Mouse (Mus musculus) retina, adult 2 months (tissue): ENCODE data around the gene Cfap43.

Source experiments
- DNase-seq: peaks from one replicate; pipeline ENCODE4 v3.0.0-alpha.2; 2012; ENCODE audit warnings: low read depth, low spot score

The Cfap43 gene

DNA sequence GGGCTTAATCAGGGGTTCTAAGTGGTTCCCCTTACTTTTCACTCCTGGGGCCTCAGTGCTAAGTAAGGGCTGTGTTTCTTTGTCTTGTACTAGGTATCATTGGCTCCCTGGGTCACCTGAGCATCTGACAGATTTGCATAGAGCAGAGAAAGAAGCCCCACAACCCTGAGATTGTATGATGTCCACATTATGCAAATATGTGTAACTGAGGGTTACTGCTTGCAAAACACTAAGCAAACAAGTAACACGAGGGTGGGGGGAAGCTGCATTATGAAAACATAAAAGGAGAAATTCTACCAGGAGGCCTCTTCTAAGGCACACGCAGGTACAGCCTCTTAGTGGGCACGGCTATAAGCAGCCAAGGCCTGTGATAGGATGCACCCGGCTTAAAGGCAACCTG lies 3.8 kb downstream of the Cfap43 start:
- DNase-seq: no peak

DNA sequence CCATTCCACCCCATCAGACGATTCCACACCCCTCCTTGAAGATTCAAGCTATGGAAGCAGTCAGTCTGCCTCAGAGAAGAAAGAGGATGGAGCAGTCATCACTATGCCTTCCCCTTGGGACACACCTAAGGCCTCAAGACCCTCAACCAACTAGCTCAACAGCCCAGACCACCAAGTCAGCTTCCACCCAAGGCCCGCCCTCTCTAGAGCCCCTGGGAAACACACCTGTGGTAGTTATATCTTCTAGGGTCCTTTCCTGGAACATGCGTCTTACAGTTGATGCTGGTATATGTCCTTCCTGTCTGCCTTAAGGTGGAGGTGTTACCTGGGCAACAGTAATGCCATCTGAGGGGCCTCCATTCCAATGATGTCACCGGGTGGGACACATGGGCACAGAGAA lies 4.9 kb downstream of the Cfap43 start:
- DNase-seq: no peak

DNA sequence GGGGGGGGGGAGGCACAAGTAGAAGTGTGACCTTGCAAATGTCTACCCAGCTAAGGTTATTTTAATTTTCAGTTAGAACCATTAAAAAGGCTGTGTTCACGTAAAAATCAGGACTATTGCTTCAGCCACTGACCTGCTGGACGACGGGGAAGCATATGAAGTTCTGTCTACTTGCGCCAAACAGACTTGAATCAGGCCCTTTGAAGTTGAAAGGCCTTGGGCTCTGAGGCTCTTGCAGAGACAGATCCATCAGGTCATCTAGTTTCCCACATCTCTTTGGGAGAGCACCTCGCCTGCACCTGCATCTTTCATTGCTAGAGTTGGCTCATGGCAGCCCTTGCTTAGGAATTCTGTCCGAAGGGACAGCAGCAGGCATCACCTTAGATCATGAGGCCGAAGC lies 5.7 kb downstream of the Cfap43 start:
- no peak for DNase-seq

DNA sequence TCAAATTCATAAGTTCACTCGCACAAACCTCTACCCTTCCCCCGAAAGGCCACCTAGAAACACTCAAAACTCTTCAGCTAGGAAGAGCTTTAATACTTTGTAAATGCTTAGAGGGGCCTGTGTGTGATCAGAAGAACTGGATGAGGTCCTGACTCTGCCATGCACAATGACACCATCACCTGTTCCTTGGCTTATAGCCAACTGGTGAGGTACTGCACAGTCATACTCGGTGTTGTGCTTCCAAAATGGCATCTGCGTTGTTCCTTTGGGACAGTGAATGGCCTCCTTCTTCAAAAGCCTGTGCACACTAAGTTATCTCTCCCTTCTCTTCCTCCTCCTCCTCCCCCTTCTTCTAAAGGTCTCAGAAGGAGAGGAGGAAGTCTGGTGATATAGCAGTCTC lies 8.3 kb downstream of the Cfap43 start:
- DNase-seq: no peak

DNA sequence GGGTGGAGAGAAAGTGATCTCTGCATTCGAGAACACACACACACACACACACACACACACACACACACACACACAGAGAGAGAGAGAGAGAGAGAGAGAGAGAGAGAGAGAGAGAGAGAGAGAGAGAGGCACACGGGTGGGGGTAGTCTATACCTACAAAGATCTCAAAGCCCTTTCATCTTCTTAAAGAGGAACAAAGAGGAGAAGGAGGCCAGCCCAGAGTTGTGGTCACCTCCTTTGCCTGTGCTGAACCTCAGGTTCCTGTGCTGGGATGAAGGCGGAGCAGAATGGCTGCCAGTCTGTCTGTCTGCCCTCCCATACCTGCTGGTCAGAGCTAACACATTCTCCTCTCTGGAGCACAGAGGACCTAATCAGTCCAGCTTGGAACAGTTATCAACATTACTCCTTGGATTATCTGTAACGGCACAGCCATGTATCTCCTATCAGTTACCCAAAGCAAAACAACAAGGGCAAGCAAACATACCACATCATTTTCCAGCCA lies 8.9 kb downstream of the Cfap43 start:
- DNase-seq: no peak

DNA sequence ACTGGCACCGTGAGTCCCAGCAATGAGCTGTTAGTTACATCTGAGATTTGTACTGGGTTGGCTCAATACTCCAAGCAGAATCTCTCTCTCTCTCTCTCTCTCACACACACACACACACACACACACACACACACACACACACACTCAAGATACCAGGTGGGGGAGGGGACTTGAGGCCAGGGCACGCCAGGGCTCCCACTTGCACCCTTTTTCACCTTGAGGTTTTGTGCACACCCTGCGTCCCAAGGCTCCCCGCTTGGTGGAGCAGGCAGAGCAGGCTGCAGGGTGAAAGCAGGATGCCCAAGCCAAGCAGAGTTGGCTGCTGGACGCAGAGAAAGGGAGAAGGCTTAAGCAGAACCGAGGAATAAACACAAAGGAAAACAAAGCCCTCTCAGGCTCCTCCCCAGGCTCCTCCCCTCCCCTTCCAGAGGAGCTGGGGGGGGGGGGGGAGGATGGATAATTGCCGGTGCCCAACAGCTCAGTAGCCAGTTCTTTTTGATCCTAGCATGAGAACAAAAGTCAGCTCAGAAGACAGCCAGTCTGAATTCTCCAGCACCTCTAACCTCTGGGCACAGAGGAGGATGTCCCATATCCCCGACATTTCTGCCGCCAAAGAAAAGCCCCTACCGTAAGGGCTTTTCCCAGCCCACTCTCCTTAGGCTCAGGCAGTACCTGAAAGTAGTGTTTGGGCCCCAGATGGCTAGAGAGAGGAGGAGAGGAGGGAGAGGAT lies 9.5 kb downstream of the Cfap43 start:
- DNase-seq: no peak

DNA sequence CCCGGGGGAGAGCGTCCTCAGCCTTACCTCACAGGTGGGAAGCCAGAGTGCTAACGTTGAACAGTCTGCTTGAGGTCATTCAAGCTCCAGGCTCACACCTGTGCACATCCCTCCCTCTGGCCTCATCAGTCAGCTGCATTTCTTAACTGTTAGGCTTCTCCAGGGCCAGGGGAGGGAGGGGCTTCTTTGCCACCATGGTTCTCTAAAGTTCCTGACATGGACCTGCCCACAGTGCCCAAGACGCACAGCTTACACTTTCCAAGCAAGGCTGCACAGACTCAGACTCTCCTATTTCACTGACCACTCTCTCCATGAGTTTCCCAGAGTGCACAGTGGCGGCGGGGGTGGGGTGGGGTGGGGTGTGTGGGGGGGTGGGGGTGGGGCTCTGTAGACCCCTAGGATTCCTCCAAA lies 10.1 kb downstream of the Cfap43 start:
- DNase-seq: no peak

DNA sequence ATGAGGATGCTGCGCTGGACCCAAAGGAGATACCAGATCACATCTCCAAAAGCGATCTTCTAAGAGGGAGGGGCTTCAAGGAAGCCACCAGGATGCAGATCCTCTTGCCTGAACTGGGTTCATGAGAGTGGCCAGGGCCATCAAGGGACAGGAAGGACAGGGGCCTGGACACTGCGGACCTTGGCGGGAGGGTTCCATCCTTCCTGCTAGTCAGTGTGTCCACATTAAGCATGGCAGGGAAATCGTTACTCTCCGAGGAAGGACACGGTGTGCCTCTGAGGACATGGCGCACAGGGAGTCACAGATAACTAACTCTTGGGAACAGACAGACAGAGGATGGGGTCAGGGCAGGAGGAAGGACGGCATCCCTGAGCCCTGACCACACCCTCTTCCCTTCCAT lies 11.5 kb downstream of the Cfap43 start:
- DNase-seq: no peak

DNA sequence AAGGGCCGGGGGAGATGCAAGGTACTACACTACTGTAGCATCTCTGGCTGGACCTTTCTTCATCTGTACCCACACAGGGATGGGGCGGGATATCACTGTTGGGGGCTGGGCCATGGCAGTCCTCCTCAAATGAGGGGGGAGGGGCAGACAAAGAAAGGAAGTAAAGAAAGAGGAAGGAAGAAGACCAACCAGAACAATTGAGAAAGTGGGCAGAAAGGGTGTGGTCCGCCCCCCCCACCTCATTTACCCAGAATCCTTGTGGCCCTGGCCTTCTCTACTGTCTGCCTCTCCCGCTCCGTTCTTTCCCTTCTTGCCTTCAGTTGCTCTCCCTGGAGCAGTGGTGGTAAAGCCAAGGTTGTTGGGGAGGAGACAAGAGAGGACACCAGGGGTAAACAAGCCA lies 13.5 kb downstream of the Cfap43 start:
- DNase-seq: no peak

DNA sequence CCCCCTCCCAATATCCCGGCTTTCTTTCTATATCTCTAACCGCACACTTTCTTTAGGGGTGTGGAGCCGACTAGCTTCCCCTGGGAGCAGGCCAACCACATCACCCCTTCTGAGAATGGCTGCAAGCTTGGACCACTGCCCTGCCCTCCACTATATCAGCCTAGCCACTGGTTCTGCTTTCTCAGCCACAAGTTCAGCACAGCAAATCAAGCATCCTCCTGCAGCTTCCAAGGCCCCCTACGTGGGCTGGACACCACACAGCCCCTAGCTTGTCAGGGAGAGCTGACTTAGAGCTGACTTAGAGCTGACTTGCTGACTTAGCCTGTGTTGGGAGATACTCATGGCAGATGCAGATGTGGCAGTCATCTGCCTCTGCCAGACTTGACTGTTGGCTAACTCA lies 14.0 kb downstream of the Cfap43 start:
- DNase-seq: no peak

DNA sequence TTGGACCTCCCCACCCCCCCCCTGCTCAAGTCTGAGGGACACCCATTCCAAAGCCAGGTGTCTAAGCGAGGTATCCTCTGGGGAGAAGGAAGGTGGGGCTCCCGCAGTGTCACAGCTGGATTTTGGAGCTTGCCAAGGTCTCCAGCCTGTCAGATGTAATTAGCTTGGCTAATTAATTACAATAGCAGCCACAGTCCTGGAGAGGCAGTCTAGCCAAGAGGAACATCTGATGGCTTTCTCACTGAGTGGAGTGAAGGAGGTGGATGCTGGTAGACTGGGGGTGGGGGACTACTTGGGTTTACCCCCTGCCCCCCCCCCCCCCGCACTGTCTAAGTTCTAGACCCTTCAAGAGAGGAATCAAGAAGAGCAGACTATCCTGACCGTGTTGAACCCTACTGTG lies 15.4 kb downstream of the Cfap43 start:
- no peak for DNase-seq

DNA sequence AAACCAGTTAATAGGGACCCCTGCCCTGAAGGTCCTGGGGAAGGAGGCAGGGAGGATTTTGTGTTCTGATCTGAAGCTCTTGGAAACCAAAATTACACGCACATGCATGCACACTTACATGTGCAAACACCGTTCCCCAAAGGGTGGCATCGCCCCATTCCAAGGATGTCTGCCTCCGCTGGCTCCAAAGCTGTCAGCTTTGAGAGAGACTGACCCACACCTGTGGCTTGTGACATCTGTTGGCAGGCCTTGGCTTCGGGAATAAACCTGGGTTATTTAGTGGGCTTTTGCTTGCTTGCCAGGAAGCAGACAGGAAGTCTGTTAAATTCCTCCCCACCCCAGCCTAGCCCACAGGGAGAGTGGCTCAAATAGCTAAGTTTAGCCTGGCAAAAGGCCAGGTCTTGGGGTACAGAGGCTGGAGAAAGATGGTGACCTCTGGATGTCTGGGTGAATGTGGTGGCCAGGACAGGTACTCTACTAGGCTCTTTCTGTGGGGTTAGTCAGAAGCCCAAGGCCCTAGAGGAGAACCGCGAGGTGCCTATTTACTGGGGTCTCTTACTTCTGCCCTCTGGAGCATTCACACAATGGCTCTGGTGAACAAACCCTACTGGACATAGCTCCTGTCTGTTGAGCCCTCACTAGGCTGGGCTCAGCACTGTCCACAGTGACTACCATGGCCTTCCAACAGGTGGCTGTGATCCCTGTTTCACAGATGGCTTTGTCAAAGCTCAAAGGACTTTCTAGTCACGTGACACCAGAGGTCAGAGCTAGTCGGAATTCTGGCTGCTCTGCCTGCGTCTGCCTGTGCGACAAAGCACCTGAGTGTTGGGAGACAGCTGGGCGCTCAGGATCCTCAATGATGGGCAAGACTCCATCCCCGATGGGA lies 16.5 kb downstream of the Cfap43 start:
- no peak for DNase-seq

DNA sequence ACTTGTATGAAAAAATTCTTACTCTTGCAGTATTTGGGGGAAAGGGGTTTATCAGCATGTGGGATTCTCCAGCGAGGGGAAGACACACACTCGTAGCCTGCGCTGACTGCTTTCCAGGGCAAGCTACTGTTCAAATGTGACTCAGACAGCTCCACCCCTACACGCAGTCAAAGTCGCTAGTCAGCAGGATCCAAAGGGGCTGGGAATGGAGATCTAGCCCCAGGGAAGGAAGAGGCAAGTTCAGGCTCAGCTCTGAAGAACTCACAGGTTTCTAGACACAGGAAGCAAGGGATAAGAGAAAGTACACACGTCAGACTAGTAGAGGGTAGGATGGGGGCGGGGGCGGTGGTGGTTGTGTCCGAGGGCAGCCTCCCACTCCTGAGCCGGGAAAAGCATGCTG lies 18.5 kb downstream of the Cfap43 start:
- DNase-seq: no peak

DNA sequence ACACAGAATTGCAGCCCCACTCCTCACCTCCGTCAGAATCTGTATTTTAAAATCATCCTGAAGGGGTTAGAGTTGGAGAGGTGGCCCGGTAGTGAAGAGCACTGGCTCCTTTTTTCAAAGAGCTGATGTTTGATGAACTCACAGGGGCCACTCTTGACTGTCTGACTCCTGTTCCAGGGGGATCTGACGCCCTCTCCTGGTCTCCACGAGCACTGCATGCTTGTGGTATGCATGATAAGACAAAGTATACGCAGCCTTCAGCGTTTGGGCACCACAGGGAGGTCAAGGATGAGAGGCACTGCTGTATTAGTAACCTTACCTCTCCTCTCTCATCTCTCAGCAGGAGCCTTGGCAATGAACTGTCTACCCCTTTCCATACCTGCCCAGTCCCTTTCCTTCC lies 19.1 kb downstream of the Cfap43 start:
- no peak for DNase-seq

DNA sequence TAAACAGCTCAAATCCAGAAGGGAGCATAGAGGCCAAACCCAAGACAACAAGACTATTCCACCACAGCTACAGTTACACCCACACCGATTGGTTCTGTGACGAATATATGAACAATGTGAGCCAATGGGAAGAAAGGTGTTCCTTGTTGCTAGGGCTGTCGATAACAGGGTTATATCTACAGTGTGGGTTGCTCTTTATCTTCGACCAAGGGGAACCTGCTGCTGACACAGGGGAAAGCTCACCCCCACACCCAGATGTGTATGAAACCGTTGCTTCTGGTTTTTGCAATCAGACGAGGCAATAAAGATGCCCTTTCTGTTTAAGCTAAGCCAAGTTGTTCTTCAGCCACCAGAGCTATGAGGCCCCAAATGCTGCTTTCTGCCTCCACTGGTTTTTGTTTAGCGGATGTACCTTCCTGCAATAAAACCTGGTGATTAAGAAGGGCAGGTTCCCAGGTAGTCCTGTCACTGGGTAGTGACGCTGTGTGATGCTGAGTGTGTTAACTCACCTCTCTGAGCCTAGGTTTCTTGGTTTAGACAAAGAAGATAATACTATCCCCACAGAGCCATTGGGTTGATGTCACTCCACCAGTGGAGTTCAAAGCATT lies 20.5 kb downstream of the Cfap43 start:
- no peak for DNase-seq

DNA sequence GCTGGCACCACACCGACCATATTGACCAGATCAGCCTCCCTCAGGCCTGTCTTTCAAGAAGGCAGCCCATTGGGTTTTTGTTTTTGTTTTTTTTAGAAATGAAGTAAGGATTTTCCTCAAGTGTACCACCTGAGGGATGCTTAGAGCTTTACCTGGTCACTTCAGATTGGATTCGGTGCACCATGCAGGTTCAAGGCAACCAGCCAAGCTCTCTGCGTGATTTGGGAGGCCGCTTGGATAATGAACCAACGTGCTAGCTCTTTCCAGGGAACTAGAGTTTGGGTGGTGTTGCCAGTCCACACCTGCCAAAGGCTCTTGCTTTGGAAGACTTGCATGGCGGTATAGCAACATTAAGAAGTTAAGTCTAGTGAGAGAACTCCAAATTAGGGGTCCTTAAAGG lies 26.0 kb downstream of the Cfap43 start:
- DNase-seq: no peak

DNA sequence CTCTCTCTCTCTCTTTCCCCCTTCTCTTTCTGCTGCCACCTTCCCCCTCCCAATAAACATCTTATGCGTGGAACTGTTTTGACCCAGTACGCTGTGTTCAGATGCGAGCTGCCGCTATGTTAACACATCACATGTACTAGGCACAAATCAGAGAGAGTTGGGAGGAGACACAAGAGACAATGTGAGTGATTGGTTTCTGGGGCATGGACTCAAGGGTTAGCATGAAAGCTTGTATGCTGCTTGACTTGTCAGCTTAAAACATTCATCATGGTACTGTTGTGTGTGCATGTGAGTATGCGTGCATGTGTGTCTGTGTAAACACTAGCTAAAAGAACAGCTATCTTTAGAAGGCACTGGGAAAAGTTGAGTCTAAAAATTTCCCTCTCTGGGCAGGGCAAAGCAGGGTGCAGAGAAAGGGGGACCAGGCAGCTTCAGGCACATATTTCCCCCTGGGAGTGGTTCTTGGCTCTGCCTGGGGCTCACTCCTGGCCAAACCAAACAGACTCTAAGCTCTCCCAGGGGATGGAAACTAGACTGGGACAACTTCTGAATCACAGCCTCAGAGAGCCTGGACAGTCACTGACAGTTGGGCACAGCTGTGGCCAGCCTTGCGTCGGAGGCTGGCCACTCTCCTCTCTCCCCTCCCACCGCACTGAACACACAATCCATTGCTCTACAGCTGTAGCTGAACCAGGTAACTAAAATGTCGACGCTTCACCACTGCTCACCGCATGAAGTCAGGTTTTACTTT lies 27.4 kb downstream of the Cfap43 start:
- no peak for DNase-seq

DNA sequence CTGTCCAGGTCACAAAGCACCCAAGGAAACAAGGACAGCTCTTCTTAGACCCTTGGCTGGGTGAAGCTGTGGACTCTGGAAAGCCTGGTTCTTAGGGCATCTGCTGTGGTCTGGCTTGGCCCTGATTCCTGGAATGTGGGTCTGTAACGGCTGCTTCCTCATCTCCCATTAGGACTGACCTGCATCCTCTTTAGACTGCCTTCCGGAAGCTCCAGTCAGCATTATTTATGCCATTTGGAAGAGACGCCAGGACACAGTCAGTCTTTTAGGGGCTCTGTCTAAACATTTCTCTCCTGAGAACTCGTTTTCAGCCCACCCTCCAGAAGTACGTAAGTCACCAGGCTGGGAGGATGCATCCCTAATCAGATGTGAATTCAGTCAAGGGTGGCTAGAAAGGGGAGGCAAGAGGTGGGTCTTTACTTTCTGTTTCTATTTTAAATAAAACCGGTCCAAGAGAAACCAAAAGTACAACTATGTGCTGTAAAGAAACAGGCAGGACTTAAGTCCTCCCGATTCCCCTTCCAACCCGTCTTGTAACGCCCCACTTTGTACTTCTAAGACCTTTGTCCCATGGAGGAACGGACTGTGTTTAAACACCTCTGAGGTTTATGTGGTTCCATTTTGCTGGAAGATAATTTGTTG lies 28.5 kb downstream of the Cfap43 start:
- DNase-seq: no peak

DNA sequence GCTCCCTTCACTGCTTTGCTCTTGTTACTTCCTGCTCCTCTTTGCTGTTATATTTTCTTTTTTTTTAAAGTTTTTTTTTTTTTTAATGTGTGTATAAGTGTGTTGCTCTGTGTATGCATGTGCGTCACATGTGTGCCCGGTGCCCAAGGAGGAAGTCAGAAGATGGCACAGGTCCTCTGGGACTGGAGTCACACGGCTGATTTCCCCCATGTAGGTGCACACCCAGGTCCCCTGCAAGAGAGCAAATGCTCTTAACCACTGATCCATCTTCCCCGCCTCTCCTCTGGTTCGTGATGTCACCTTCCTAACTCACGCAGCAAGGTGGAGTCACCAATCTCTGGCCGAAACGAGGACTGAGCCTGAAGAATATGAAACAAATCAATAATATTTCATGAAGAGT lies 31.1 kb downstream of the Cfap43 start:
- no peak for DNase-seq

DNA sequence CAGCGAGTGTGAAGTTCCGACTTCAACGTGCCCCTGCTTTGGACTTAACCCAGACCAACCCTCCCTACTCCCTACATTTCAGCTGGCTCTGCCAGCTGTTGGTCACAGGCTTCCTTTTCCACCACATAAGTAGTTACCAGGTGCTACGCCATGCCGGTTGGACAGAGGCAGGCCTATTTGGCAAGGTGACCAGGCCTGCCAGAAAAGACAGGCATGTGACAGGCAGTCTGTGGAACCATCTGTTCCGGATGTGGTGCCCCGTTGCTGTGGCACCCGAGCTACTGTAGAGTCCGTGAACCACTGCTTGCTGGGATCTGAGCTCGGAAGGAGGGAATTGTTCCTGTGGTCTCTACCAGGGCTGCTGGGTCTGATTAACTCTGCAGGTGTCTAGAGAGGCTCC lies 31.7 kb downstream of the Cfap43 start:
- DNase-seq: no peak

DNA sequence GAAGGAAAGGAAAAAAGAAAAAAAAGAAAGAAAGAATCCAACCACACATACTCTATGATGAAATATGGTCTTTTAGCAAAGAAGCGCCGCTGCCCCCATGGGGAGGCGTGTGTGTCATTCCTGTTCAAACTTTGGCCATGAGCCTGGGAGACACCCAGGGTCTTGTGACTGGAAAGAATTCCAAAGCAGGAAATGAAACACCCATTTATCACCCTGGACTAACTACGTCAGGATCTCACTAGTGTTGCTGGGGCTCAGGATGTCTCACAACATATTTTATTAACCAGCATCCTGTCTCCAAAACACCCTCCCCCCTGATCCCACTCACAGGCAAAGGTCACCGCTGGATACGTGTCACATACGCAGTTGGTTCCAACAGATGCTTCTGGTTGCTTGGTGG lies 32.5 kb downstream of the Cfap43 start:
- DNase-seq: no peak
